Mouse (Mus musculus): ENCODE measurements around the gene Zfp541.
A peak's percentile ranks its signal among the peaks of the same experiment; 100 is the strongest.

The Zfp541 gene

DNA sequence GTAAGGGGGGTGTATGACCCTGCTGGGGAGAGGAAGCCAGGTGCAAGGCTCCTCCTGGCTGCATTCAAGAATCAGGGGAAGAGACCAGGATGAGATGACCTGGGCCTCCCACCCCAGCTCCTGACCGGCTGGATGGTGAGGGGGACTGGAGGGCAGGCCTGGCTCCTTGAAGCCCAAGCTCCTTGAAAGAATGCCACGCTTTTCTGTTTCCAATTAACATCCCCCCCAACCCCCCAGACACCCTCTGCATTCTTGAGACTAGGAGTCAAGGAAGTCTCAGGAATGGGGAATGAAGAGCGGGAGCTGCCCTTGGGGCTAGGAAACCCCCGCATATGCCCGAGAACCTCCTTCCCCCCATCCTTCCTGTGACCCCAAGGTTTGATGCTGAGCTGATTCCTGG is 17.1 kb upstream of the Zfp541 start:
- no peak for DNase-seq (ENCODE audit: low read depth, low spot score)

DNA sequence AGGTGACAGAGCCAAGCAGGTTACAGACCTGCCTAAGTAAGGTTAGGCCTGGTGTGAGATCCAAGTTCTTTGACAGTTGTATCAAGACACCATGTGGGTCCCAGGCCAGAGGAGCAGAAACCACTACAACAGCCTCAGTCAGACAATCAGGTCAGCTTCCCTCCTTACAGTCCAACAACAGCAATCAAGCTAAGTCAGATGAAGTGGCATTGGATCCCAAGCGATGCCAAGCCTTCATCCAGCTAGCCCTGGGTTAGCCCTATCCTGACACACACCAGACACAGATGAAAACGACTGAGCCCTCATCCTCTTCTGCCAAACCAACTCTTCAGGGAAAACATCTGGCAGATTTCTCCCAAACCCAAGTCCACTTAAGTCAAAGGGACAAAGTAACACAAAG is 16.1 kb upstream of the Zfp541 start:
- no peak for DNase-seq (ENCODE audit: low read depth, low spot score)

DNA sequence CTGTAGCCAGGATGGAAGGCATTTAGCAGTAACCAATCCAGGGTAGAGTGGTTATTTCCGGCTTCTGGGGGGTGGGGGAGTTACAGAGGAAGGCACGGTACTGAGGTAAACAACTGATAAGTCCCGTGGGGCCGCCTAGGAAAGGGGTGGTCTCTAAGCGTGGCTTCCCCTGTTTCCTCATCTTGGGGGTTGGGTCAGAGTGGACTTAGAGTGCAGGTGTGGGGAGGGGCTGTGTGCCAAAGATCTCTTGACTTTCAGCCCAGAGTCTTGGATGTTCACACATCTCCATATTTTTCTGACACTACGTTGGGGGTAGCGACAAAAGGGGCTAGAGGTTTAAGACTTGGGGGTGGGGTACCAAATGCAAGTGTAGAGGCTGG is 15.5 kb upstream of the Zfp541 start:
- DNase-seq (ENCODE audit: low read depth, low spot score), result peak; percentile 81

DNA sequence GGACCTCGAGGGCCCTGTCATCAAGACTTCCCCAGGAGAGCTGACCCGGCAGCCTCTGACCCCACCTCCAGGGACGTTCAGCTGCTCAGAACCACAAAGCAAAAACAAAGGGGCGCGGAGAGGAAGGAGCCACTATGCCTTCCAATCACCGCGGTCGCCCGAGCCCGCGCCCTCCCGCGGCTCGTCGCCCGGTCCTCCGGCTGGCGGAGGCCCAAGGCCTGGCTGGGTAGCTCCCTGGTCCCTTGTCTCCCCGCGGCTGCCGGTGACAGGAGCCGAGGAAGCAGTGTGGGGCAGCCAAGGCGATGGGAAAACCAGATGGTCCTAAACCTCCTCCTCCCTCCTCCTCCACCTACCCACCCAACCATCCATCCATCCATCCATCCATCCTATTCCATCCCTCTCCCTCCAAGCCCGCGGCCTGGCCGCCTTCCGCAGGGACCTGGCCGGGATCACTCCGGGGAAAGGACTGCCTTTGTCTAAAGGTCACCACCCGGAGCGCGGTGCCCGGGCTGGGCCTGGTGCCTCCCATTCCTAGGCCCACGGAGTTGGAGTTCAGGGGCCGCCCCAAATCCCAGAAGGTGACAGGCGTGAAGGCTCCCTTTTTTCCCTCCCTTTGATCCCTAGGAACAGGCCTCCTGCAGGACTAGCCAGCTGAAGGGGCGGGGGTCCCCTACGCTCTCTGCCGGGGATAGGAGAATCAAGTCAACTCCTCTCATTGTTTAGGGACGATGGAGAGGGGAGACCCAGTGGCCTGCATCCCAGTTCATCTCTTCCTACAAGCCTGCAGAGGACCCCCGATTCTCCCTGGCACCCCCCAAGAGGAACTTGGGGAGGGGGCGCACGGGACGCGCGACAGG is 14.9 kb upstream of the Zfp541 start:
- DNase-seq (ENCODE audit: low read depth, low spot score), result peak; percentile 36

- DNase-seq (ENCODE audit: low read depth, low spot score), result peak; percentile 78
Observed at GRCm38 (mm10) chr7:16047338-16048146, 14.1 kb upstream of the Zfp541 start, which contains the start of gene Bicra. Gene Bicra (minus strand): TSS chr7:16047921.

DNA sequence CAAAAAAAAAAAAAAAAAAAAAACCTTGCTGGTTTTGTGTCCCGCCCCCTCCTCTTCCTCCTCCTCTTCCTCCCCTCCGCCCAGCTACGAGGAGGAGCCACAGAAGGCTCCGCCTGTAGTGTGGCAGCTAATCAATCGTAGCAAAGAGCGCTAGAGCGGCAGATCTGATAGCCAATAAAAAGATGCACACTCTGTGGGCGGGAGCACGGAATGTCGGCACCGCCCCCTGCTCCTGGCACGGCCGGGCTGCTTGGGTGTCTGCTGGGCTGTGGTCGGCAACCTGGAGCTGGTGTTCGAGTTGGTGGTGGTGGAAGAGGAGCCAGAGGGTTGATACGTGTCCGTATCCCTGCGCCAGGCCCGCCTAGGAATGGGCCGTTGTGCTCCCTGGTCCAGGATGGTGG is 13.4 kb upstream of the Zfp541 start:
- DNase-seq (ENCODE audit: low read depth, low spot score), result peak; percentile 98

DNA sequence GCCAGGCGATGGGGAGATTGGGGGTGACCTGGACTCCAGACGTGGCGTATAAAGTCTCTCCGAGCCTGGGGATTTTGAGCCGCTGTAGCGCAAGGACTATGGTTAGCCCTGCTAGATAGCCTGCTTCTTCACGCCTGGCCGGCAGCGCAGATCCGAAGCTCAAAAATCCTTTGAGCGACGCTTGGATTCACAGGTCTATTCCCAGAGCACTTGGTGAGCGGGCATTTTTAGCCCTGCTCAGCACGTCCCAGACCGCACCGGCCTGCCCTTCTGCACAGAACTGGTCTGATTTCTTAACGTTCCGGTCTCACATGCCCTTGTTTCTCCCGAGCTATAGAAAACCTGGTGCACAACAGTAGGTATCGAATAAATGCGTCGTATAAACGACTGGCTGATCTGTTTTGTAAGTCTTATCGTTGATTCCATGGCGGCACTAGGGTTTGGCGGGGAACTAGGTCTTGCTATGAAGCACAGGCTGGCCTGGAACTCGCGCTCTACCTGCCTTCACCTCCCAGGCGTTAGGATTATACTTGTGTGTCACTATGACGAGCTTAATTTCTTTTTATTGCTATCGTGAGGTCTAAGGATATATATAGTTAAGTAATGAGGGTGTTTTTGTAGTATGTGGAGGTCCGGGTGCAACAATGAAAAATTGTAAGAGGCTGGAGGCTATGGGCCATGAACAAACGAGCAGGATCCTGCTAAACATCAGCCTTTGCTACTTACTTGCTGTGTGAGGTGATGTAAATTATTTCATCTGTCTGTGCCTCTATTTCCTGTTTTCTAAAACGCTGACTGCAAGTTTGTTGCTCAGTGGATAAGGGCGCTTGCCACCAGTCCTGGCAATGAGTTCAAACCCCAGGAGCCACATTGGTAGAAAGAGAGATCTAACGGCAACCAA is 12.7 kb upstream of the Zfp541 start:
- DNase-seq (ENCODE audit: low read depth, low spot score), result no peak

- no peak for DNase-seq (ENCODE audit: low read depth, low spot score)
Observed at GRCm38 (mm10) chr7:16049576-16049915, 12.1 kb upstream of the Zfp541 start.

DNA sequence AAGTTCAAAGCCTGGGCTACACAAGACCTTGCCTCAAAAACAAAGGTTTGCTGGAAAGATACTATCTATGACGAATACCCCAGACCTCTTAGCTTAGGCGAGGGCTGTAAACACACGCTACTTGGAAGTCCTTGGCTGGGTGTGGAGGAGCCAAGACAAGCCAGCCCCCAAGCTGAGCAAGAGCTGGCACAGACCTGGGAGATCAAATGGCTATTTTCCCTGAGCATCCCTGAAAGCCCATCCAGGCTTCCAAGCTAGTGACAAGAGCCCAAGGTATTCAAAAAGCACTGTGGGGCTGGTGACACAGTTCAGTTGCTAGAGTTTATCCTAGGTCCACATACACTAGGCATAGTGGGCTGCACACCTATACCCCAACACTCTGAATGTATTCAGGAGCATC is 11.0 kb upstream of the Zfp541 start:
- DNase-seq (ENCODE audit: low read depth, low spot score), result no peak

DNA sequence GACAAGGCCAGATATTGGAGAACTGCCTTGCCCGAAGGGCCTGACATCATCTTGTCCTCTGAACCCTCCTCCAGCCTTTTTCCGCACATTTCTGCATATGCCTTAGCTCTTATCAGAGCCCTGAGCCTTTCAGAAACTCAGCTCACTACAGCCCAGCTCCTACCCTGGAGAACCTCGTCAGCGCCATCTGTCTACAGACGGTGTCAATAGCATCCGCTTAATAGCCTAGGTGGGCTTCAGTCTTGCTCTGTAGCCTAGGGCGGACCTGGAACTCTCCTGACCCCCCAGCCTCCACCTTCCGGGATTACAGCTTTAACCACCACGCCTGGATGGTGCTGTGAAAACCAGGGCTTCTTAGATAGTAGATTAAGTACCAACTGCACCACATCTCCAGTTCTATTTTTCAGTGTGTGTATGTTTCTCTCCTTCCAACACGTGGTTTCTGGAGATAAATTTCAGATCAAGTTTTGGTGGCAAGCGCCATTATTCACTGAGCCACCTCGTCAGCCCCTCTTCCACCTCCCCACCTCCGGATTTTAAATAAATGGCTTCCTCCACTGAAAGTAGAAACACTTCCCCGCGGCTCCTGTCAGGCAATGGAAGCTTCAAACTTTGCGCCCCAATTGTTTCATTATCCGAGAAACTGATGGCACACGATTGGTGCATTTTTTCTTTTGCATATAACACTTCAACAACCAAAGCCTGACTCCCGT is 9.6 kb upstream of the Zfp541 start:
- DNase-seq (ENCODE audit: low read depth, low spot score), result peak; percentile 92

DNA sequence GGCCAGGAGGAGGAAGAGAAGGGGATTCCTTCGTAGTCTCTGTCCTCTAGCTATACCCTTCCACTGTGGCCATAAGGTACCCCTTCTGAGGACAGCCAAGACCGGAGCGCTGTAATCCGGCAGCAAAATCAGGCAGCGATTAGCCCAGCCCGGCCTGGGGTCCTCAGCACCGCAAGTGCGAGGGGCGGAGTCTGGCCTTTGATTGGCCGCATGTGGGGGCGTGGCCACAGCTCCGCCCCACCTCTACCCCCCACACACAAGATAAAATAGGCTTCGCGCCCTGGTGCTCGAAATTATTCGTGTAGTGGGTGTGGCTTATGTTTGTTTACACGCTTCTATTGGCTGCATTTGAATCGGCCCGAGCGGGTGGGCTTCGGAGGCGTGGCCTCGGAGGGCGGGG is 8.9 kb upstream of the Zfp541 start:
- peak; percentile 98 for DNase-seq (ENCODE audit: low read depth, low spot score)

GRCm38 (mm10) chr7:16053105-16053504 is 8.5 kb upstream of the Zfp541 start:
- DNase-seq (ENCODE audit: low read depth, low spot score), result no peak

GRCm38 (mm10) chr7:16054966-16055365 is 6.6 kb upstream of the Zfp541 start:
- no peak for DNase-seq (ENCODE audit: low read depth, low spot score)

DNA sequence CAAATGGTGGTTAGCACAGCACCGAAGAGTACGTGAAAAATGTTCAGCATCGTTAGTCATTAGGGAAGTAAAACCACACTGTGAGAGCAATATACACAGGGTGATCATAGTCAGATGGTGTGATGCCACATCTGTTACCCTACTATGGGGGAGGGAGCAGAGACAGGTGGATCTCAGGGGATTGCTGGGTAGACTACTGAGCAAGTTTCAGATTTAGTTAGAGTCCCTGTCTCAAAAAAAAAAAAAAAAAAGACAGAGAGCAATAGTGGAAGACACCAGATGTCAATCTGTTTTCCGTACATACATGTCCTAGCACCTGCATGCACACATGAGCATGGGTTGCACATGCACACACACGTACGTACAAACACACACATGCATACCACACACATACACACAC is 5.9 kb upstream of the Zfp541 start:
- DNase-seq (ENCODE audit: low read depth, low spot score), result no peak

DNA sequence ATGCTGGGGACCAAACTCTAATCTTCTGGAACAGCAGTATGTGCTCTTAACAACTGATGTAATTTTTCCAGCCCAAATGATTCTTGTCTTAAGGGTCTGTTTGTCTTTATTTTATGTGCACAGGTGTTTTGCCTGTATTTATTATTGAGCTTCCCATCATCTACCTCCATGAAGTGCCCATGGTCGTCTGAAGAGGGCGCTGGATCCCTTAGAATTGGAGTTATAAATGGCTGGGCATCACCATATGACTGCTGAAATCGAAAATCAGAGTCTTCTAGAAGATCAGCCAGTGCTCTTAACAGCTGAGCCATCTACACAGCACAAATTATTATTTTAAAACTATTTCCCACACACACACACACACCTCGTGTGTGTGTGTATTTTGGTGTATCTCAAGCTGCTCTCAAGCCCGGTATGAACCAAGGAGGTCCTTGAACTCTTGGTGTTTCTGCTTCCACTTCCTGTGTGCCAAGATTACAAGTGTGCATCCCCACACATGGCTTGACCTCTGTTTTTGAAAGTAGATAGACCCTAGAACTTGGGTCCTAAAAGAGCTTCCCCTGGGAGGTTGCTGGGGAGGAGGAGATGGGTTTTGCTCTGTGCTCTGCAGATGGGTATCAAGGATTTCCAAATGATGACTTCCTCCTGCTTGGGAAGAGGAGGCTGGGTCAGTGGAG is 5.0 kb upstream of the Zfp541 start:
- DNase-seq (ENCODE audit: low read depth, low spot score), result peak; percentile 57

DNA sequence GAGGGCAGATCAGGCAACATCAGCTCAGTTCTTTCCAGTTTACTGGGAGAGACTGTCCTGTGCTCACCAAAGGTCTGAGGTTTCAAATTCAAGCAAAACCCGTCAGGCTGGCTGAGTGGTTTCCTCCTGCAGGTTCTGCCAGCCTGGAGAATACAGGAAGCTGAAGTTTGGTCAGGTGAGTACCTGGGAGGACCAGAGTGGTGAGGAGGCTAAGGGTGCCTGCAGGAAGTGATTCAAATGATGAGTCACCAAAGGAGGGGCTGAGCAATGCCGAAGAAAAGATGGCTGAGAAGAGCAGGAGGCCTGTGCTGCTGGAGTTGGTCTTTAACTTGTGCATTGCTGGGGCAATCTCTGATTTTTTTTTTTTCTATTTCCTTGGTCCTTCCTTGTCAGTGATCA is 4.5 kb upstream of the Zfp541 start:
- no peak for DNase-seq (ENCODE audit: low read depth, low spot score)

DNA sequence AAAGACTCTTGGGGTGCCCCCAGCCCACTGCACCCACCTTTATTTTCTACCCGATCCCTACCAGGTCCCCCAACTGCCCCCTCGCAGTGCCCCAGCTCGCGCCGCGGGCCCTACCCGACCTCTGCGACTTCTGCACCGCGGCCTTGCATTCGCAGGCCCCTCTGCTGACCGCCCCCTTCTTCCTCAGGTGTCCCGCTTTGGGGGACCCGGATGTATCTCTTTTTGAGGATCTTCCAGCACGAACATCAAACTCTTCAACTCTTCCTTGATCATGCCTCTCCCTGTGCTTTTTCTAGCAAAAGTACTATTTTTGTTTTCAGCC is 446 bp downstream of the Zfp541 start:
- DNase-seq (ENCODE audit: low read depth, low spot score), result peak; percentile 21

- DNase-seq (ENCODE audit: low read depth, low spot score), result peak; percentile 54
Observed at GRCm38 (mm10) chr7:16063490-16063889, 1.9 kb downstream of the Zfp541 start.

DNA sequence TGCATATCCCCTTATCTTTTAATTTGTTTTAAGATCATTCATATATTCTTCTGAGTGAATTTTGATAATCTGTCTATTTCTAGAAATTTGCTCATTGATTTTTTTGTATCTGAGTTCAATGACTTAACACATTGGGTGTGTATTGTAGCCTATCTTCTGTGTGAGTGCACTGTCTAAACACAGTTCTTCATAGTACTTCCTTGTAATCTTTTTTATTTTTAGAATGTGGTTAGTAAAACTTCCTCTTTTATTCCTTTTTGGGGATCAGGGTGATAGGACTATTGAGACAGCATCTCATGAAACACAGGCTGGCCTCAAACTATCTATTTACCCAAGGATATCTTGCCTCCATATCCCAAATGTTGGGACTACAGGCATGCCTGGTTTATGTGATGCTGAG is 9.2 kb downstream of the Zfp541 start:
- DNase-seq (ENCODE audit: low read depth, low spot score), result no peak

GRCm38 (mm10) chr7:16071906-16072305 is 10.3 kb downstream of the Zfp541 start:
- DNase-seq (ENCODE audit: low read depth, low spot score), result no peak

GRCm38 (mm10) chr7:16079947-16080346 is 18.3 kb downstream of the Zfp541 start:
- DNase-seq (ENCODE audit: low read depth, low spot score), result no peak

Data from R1 (cell line).